Mouse (Mus musculus) G1E (cell line): Measurements from ENCODE around the gene Heatr4. TPM values are rescaled to one million over a fixed set of nuclear protein-coding genes. Genes with fewer than 3 reads are reported as not detected.

Source experiments
- ATAC-seq: 2 replicates; pipeline ENCODE4 v1.8.0; 2016; ENCODE audit warnings: mild to moderate bottlenecking; ENCODE audit not compliant: insufficient number of reproducible peaks, poor library complexity, low FRiP score, severe bottlenecking; ENCODE audit errors: extremely low read depth
- DNase-seq: peaks from one replicate; pipeline ENCODE4 v3.0.0; 2012; ENCODE audit warnings: low spot score
- H3K27me3 ChIP-seq: 2 replicates; pipeline ENCODE4 v1.6.1; 2012; ENCODE audit warnings: mild to moderate bottlenecking, low read length, inconsistent platforms; ENCODE audit not compliant: insufficient read depth
- H3K36me3 ChIP-seq: replicated peaks from 2 replicates; pipeline ENCODE3; 2012; ENCODE audit warnings: mild to moderate bottlenecking, inconsistent platforms
- H3K4me1 ChIP-seq: 2 replicates; pipeline ENCODE4 v1.6.1; 2012; ENCODE audit warnings: low read depth, low read length, inconsistent platforms, mixed read lengths; ENCODE audit not compliant: insufficient read depth
- H3K4me3 ChIP-seq: 2 replicates; pipeline ENCODE4 v1.5.1; 2012; ENCODE audit warnings: low read depth, mild to moderate bottlenecking, inconsistent platforms, low read length, moderate library complexity, mixed read lengths
- H3K9me3 ChIP-seq: replicated peaks from 2 replicates; pipeline ENCODE4 v1.6.1; 2012; ENCODE audit warnings: inconsistent platforms
- CTCF ChIP-seq: IDR thresholded peaks from 2 replicates; pipeline ENCODE4 v1.5.1; 2012; ENCODE audit warnings: low read depth, low read length, inconsistent platforms, mixed read lengths
- GATA1 ChIP-seq: IDR thresholded peaks from 2 replicates; pipeline ENCODE4 v1.6.1; 2012; ENCODE audit warnings: borderline replicate concordance, low read length, inconsistent platforms, mixed read lengths
- GATA2 ChIP-seq: IDR thresholded peaks from 2 replicates; pipeline ENCODE4 v1.6.1; 2012; ENCODE audit warnings: low read depth, low read length, inconsistent platforms, borderline replicate concordance
- POLR2AphosphoS5 ChIP-seq: IDR thresholded peaks from 2 replicates; pipeline ENCODE4 v1.6.1; 2012; ENCODE audit warnings: low read depth, low read length, inconsistent platforms; ENCODE audit not compliant: insufficient replicate concordance
- TAL1 ChIP-seq: conservative IDR thresholded peaks from 2 replicates; pipeline ENCODE4 v1.6.1; 2012; ENCODE audit warnings: low read depth, low read length, inconsistent platforms, mixed read lengths
- polyA plus RNA-seq: library from polyadenylated mRNA; stranded (reverse); fragments of >175 nt; gene quantifications from 2 replicates; pipeline ENCODE4 v1.2.3, GENCODE M21; 2012
- total RNA-seq, 2 experiments: library from RNA; stranded (forward) in 1 of 2; stranded (reverse) in 1 of 2; fragments of 200-1000 nt in 1 of 2; fragments of >200 nt in 1 of 2; fragmentation: Nextera tagmentation in 1 of 2; gene quantifications; 2 replicates each; pipeline ENCODE4 v1.2.3; 2014 to 2017

Gene Heatr4
- total and polyA plus RNA-seq, 3 experiments, result 0.22 TPM; not detected in 2

DNA sequence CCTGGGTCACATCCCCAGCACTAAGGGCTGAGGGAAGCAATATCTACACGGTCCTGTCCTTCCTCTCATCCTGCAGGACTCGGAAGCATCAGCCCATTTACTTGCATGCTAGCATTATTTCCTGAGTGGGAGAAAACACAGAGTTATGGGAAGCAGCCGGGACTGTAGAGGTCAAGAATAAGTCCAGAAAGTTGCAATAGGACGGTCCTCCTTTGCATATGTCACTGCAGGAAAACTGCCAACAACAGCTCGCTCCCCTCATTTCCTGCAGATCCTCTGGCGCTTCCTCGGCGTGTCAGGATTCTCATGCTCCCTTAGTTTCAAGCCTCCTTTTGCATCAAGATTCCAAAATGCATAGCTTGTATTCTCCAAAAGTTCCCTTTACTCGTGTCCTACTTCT is 67.8 kb downstream of the Heatr4 start:
- no peaks in the 10 kb centered on the region for H3K9me3 ChIP-seq
- peaks cover 22% of the 10 kb centered on the region for H3K4me1 ChIP-seq
- TF ChIP-seq GATA2 (no peak), TAL1 (no peak), CTCF (no peak), POLR2AphosphoS5 (no peak), GATA1 (no peak)
- ATAC-seq (no peak), DNase-seq (no peak)
- H3K4me3 ChIP-seq, result no peak overlapping the region
- H3K27me3 ChIP-seq, result no peaks in the 10 kb centered on the region
- peaks cover 33% of the 10 kb centered on the region for H3K36me3 ChIP-seq

DNA sequence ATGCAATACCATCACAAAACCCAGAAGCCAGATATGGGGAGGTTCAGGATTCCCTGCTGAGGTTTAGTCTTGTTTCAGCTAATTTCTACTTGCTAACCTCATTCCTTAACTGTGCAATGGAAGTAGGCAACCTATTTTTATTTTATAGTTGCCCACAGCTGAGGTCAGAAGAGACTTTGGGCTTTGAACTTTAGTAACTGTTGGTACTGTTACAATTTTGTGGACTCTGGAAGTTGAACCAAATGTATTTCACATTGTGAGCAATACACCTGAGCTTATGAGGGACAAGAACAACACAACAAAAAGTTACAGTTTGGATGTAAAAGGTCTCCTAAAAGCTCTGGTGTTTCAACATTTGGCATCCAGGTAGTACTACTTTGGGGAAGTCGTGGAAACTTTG is 69.9 kb downstream of the Heatr4 start:
- TF ChIP-seq TAL1, result no peak
- no peak for TF ChIP-seq CTCF
- TF ChIP-seq GATA1, result no peak
- TF ChIP-seq POLR2AphosphoS5, result no peak
- TF ChIP-seq GATA2, result no peak

DNA sequence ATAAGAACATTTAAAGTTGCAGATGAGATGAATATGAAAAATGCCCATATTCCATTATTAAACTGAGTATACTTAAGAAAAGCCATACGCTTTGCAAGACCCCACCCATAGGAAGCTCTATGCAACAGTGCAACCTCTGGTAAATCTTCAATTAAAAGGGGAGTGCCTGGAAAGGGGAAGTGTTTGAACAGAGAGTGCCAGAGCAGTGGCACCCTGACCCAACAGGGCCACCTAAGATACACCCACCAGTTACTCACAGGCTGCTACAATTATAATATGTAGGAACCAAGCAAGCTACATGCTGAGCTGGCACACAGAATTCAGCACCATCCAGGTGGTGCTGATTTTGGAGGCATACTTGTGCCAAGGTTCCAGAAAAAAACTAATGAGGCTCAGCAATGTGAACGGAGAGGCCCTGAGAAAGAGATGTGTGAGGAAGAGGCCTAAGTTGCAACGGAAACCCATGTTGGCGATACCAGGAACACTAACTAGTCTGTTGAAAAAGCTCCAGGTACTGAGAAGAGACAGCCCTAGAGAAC is 70.4 kb downstream of the Heatr4 start:
- Histone ChIP-seq H3K9me3 (no peaks in the 10 kb centered on the region), H3K36me3 (peaks cover 36% of the 10 kb centered on the region), H3K4me1 (peaks cover 16% of the 10 kb centered on the region), H3K27me3 (no peaks in the 10 kb centered on the region), H3K4me3 (no peak overlapping the region)
- TF ChIP-seq POLR2AphosphoS5 (no peak), TAL1 (no peak), CTCF (no peak), GATA2 (no peak), GATA1 (no peak)
- ATAC-seq (peak; percentile 34; the same call in 1 of the 2 replicates), DNase-seq (no peak)

More for the DNA sequence above, 69.9 kb downstream of the Heatr4 start:
- H3K4me1 ChIP-seq, result peaks cover 19% of the 10 kb centered on the region
- no peaks in the 10 kb centered on the region for H3K27me3 ChIP-seq
- H3K4me3 ChIP-seq, result no peak overlapping the region
- DNase-seq, result no peak
- H3K9me3 ChIP-seq, result no peaks in the 10 kb centered on the region
- peaks cover 38% of the 10 kb centered on the region for H3K36me3 ChIP-seq
- ATAC-seq, result no peak

DNA sequence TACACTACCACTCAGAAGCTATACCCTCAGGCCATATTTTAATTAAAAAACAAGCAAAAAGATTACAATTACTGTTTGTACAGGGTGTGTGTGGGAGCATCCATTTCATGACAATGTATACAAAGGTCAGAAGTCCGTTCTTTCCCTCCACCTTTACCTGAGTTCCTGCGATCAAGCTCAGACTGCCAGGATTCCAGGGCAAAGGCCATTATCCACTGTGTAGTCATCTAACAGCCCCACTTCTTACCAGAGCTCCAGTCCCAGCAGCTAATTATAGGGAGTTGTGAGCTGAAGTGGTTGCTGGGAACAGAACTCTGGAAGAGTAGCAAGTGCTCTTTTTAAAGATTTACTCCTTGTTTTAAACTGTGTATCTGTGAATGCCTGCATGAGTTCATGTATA is 74.2 kb downstream of the Heatr4 start:
- peaks cover 13% of the 10 kb centered on the region for H3K4me1 ChIP-seq
- H3K9me3 ChIP-seq, result no peaks in the 10 kb centered on the region
- TF ChIP-seq POLR2AphosphoS5 (no peak), GATA2 (no peak), TAL1 (no peak), GATA1 (no peak), CTCF (no peak)
- H3K4me3 ChIP-seq, result no peak overlapping the region
- peaks cover 31% of the 10 kb centered on the region for H3K36me3 ChIP-seq
- ATAC-seq, result no peak
- H3K27me3 ChIP-seq, result no peaks in the 10 kb centered on the region
- DNase-seq, result no peak

Other genes starting within 250 kb of the Heatr4 start
- not detected in 2 replicates for gene Papln, start 221.2 kb downstream of the Heatr4 start, total RNA-seq (2014; fragmentation: Nextera tagmentation)
- gene Papln, start 221.2 kb downstream of the Heatr4 start, total RNA-seq (2017), result 0.05 and 0.06 TPM in 2 replicates
- 0.03 and 0.07 TPM in 2 replicates for gene Papln, start 221.2 kb downstream of the Heatr4 start, polyA plus RNA-seq
- gene Numb, start 62.9 kb downstream of the Heatr4 start, total RNA-seq (2014; fragmentation: Nextera tagmentation), result 50.2 and 65.8 TPM in 2 replicates
- 52.8 and 58.1 TPM in 2 replicates for gene Numb, start 62.9 kb downstream of the Heatr4 start, total RNA-seq (2017)
- 34.4 and 40.1 TPM in 2 replicates for gene Numb, start 62.9 kb downstream of the Heatr4 start, polyA plus RNA-seq
- gene Riox1, start 34.2 kb downstream of the Heatr4 start, total RNA-seq (2014; fragmentation: Nextera tagmentation), result 25.8 and 30.6 TPM in 2 replicates
- 28.0 and 35.7 TPM in 2 replicates for gene Riox1, start 34.2 kb downstream of the Heatr4 start, total RNA-seq (2017)
- gene Riox1, start 34.2 kb downstream of the Heatr4 start, polyA plus RNA-seq, result 107 and 138 TPM in 2 replicates
- not detected in 2 replicates for gene Acot2, start 3.0 kb upstream of the Heatr4 start, total RNA-seq (2014; fragmentation: Nextera tagmentation)
- gene Acot2, start 3.0 kb upstream of the Heatr4 start, total RNA-seq (2017), result 0.22 TPM in 1 of 2 replicates, not detected in the other
- 0.02 TPM in 1 of 2 replicates, not detected in the other for gene Acot2, start 3.0 kb upstream of the Heatr4 start, polyA plus RNA-seq
- gene Acot1, start 24.6 kb upstream of the Heatr4 start, total RNA-seq (2014; fragmentation: Nextera tagmentation), result not detected in 2 replicates
- 0.11 TPM in 1 of 2 replicates, not detected in the other for gene Acot1, start 24.6 kb upstream of the Heatr4 start, total RNA-seq (2017)
- not detected in 2 replicates for gene Acot1, start 24.6 kb upstream of the Heatr4 start, polyA plus RNA-seq
- not detected in 2 replicates for gene Acot4, start 53.5 kb upstream of the Heatr4 start, total RNA-seq (2014; fragmentation: Nextera tagmentation)
- 0.05 and 0.06 TPM in 2 replicates for gene Acot4, start 53.5 kb upstream of the Heatr4 start, total RNA-seq (2017)
- gene Acot4, start 53.5 kb upstream of the Heatr4 start, polyA plus RNA-seq, result not detected in 2 replicates
- gene Gm49366, start 54.1 kb upstream of the Heatr4 start, total RNA-seq (2014; fragmentation: Nextera tagmentation), result not detected in 2 replicates
- gene Gm49366, start 54.1 kb upstream of the Heatr4 start, total RNA-seq (2017), result not detected in 2 replicates
- gene Gm49366, start 54.1 kb upstream of the Heatr4 start, polyA plus RNA-seq, result not detected in 2 replicates
- not detected in 2 replicates for gene Acot3, start 67.3 kb upstream of the Heatr4 start, total RNA-seq (2014; fragmentation: Nextera tagmentation)
- not detected in 2 replicates for gene Acot3, start 67.3 kb upstream of the Heatr4 start, total RNA-seq (2017)
- gene Acot3, start 67.3 kb upstream of the Heatr4 start, polyA plus RNA-seq, result 0.03 TPM in 2 replicates
- not detected in 2 replicates for gene Acot5, start 84.5 kb upstream of the Heatr4 start, total RNA-seq (2014; fragmentation: Nextera tagmentation)
- not detected in 2 replicates for gene Acot5, start 84.5 kb upstream of the Heatr4 start, total RNA-seq (2017)
- gene Acot5, start 84.5 kb upstream of the Heatr4 start, polyA plus RNA-seq, result not detected in 2 replicates
- gene Acot6, start 115.8 kb upstream of the Heatr4 start, total RNA-seq (2014; fragmentation: Nextera tagmentation), result not detected in 2 replicates
- 0.12 and 0.33 TPM in 2 replicates for gene Acot6, start 115.8 kb upstream of the Heatr4 start, total RNA-seq (2017)
- not detected in 2 replicates for gene Acot6, start 115.8 kb upstream of the Heatr4 start, polyA plus RNA-seq
- 1.1 and 3.6 TPM in 2 replicates for gene Dnal1, start 129.5 kb upstream of the Heatr4 start, total RNA-seq (2014; fragmentation: Nextera tagmentation)
- 0.49 and 0.76 TPM in 2 replicates for gene Dnal1, start 129.5 kb upstream of the Heatr4 start, total RNA-seq (2017)
- gene Dnal1, start 129.5 kb upstream of the Heatr4 start, polyA plus RNA-seq, result 0.01 and 0.14 TPM in 2 replicates
- 0.58 and 0.83 TPM in 2 replicates for gene Pnma1, start 163.6 kb upstream of the Heatr4 start, total RNA-seq (2014; fragmentation: Nextera tagmentation)
- gene Pnma1, start 163.6 kb upstream of the Heatr4 start, total RNA-seq (2017), result 0.76 and 1.5 TPM in 2 replicates
- gene Pnma1, start 163.6 kb upstream of the Heatr4 start, polyA plus RNA-seq, result 0.14 TPM in 2 replicates
- gene Elmsan1, start 234.0 kb upstream of the Heatr4 start, total RNA-seq (2014; fragmentation: Nextera tagmentation), result 66.7 and 72.7 TPM in 2 replicates
- gene Elmsan1, start 234.0 kb upstream of the Heatr4 start, total RNA-seq (2017), result 21.0 and 21.4 TPM in 2 replicates
- gene Elmsan1, start 234.0 kb upstream of the Heatr4 start, polyA plus RNA-seq, result 125 and 140 TPM in 2 replicates